Mouse (Mus musculus) hindbrain, embryonic 11.5 days (tissue): ENCODE results near the gene Ogn. TPM values are rescaled to one million over a fixed set of nuclear protein-coding genes. Genes with fewer than 3 reads are reported as not detected.

Experiments
- ATAC-seq: fragments of 200-750 bp; cut with Nextera tagmentation; 2 replicates; pipeline ENCODE4 v1.8.0; 2017; ENCODE audit warnings: mild to moderate bottlenecking, moderate TSS enrichment, moderate library complexity; ENCODE audit not compliant: low FRiP score
- DNase-seq: peaks from one replicate; pipeline ENCODE4 v3.0.0-alpha.2; 2015; ENCODE audit warnings: low spot score
- H3K27ac ChIP-seq: fragments of 300-500 bp; sonication (generic); 2 replicates; pipeline ENCODE4 v1.5.1; 2014; ENCODE audit warnings: mild to moderate bottlenecking, low read depth, low read length
- H3K27me3 ChIP-seq: fragments of 300-500 bp; sonication (generic); 2 replicates; pipeline ENCODE4 v1.6.1; 2014; ENCODE audit warnings: mild to moderate bottlenecking, low read length, moderate library complexity, mixed read lengths; ENCODE audit not compliant: control insufficient read depth, insufficient read depth
- H3K36me3 ChIP-seq: fragments of 300-500 bp; sonication (generic); 2 replicates; pipeline ENCODE4 v1.6.1; 2014; ENCODE audit warnings: mild to moderate bottlenecking, low read length, moderate library complexity, mixed read lengths; ENCODE audit not compliant: control insufficient read depth, insufficient read depth
- H3K4me1 ChIP-seq: fragments of 300-500 bp; sonication (generic); replicated peaks from 2 replicates; pipeline ENCODE4 v1.6.1; 2014; ENCODE audit warnings: low read length, mixed read lengths; ENCODE audit not compliant: control insufficient read depth, insufficient read depth
- H3K4me2 ChIP-seq: fragments of 300-500 bp; sonication (generic); replicated peaks from 2 replicates; pipeline ENCODE4 v1.6.1; 2014; ENCODE audit warnings: mild to moderate bottlenecking, low read depth, low read length
- H3K4me3 ChIP-seq: fragments of 300-500 bp; sonication (generic); 2 replicates; pipeline ENCODE4 v1.5.1; 2014; ENCODE audit warnings: low read depth, low read length
- H3K9ac ChIP-seq: fragments of 300-500 bp; sonication (generic); 2 replicates; pipeline ENCODE4 v1.6.1; 2014; ENCODE audit warnings: low read depth, low read length
- H3K9me3 ChIP-seq: fragments of 300-500 bp; sonication (generic); 2 replicates; pipeline ENCODE4 v1.6.1; 2016; ENCODE audit warnings: low read length; ENCODE audit not compliant: control insufficient read depth
- WGBS: fragments of 180-500 bp; shearing (Covaris S2); extraction: QIAGEN DNeasy Blood & Tissue Kit; methylation state at CpG from one replicate; pipeline ENCODE4 v1.1.7; 2014; 5-methylcytosine and 5-hydroxymethylcytosine counted together
- polyA plus RNA-seq: library from polyadenylated mRNA; unstranded; fragments of >200 nt; fragmentation: Nextera tagmentation; extraction: Ambion mirVana; gene quantifications from 2 replicates; pipeline ENCODE4 v1.2.1, GENCODE M21; 2014

Ogn gene
- polyA plus RNA-seq, 1 experiment from 2014 or later = 14.6 TPM

DNA sequence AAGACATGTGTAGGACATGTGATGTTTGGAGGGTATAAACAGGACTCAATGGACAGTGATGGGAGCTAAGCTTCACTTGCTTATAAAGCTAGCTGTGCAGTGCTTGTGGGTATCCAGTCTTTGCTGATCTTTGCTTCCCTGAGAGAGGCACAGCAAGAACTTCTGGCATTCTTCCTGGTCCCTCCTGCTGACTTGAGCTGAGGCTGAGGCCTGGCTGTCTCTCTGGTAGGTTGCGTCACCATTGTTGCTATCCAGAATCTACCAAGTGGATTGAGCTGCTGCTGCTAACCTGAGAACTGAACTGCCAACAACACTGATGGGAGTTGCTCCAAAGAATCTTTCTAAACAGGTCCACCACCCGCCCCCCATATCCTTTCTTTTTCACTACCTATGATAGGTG, 21.2 kb downstream of the Ogn start:
- Histone ChIP-seq H3K4me1 (no peaks in the 10 kb centered on the region), H3K27ac (no peak overlapping the region)
- 92% methylated on average over 2 of the region's 2 CpGs for WGBS

DNA sequence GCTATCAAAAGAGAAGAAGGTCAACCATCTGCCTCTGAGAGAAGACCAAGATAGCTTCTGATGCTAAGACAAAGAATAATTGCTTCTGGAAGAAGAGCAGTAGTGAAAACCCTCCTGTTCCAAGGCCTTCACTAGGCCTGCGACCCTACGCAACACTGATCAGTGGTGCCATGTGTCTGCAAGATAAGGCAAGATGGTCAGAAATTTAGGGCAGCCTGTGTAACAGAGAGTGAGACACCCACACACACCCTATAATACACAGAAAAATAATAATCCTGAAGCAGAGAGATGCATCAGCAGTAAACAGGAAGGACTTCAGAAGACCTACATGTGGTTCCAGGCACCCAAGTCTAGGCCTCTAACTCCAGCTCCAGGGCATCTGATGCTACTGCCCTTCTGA, 32.1 kb downstream of the Ogn start:
- Histone ChIP-seq H3K27me3 (no peaks in the 10 kb centered on the region), H3K4me2 (no peak overlapping the region), H3K4me3 (no peak overlapping the region), H3K27ac (no peak overlapping the region), H3K4me1 (no peaks in the 10 kb centered on the region), H3K36me3 (no peaks in the 10 kb centered on the region), H3K9ac (no peak overlapping the region), H3K9me3 (no peaks in the 10 kb centered on the region)
- WGBS = 94% methylated on average over 2 of the region's 2 CpGs
- no peak for DNase-seq
- no peak for ATAC-seq

More for the DNA sequence above, 21.2 kb downstream of the Ogn start:
- Histone ChIP-seq H3K4me2 (no peak overlapping the region), H3K36me3 (no peaks in the 10 kb centered on the region), H3K9me3 (no peaks in the 10 kb centered on the region), H3K9ac (no peak overlapping the region), H3K27me3 (no peaks in the 10 kb centered on the region), H3K4me3 (no peak overlapping the region)
- DNase-seq = no peak
- no peak for ATAC-seq

DNA sequence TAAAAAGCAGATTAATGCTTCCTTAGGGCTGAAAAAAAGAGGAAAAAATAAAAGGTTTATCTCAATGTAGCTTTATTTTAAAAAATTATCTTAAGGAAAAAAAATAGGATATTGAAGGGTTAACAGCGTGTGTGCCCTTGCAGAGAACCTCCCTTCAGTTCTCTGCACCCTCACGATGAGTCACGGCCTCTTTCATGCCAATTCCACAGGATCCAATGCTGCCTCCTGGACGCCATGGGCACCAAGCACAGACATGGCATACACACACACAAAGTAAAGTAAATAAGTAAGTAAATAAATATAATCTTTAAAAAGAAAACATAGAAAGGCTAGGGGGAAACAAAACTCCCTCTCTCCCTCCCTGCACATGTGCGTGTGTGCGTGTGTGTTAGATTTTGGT, 34.8 kb downstream of the Ogn start:
- 78% methylated on average over 6 of the region's 6 CpGs for WGBS
- H3K4me1 ChIP-seq = no peaks in the 10 kb centered on the region

DNA sequence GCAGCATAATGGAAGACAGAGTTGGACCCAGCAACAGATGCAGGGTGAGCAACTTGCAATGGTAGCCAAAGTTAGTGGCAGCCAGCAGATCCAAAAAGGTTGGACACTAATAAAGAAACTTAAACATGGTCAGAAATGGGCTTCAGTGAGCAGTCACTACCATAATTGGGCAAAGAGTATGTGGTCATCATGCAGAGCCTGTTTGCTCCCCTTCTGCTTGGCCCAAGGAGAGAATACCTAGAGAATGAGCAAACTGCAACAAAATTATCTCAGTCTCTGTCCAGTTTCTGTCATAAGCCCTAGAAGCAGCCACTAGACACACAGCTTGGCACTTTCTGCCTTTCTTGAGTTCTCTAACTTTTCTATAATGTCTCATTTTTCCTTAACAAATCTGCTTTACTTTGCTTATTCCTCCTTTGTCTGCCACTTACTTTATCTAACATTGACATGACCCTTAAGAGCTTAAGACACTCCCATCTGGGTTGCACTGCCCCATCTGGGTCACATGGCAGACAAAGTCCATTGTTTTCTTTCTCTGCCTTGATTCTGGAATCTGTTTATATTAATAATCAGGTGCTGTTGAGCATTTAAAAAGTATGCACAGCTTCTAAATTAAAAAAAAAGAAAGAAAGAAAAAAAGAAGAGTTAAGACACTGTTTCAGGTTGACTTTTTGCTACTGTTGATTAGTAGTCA, 36.0 kb downstream of the Ogn start:
- no peaks in the 10 kb centered on the region for H3K36me3 ChIP-seq
- H3K4me2 ChIP-seq = no peak overlapping the region
- H3K27ac ChIP-seq = no peak overlapping the region
- no peaks in the 10 kb centered on the region for H3K4me1 ChIP-seq
- DNase-seq (no peak), ATAC-seq (no peak)
- H3K9me3 ChIP-seq = no peaks in the 10 kb centered on the region
- H3K9ac ChIP-seq = no peak overlapping the region
- H3K4me3 ChIP-seq = no peak overlapping the region
- H3K27me3 ChIP-seq = no peaks in the 10 kb centered on the region

More for the DNA sequence above, 34.8 kb downstream of the Ogn start:
- no peak for ATAC-seq
- no peaks in the 10 kb centered on the region for H3K9me3 ChIP-seq
- no peak overlapping the region for H3K9ac ChIP-seq
- no peaks in the 10 kb centered on the region for H3K27me3 ChIP-seq
- no peak for DNase-seq
- H3K4me3 ChIP-seq = no peak overlapping the region
- no peak overlapping the region for H3K27ac ChIP-seq
- H3K4me2 ChIP-seq = no peak overlapping the region
- H3K36me3 ChIP-seq = no peaks in the 10 kb centered on the region

DNA sequence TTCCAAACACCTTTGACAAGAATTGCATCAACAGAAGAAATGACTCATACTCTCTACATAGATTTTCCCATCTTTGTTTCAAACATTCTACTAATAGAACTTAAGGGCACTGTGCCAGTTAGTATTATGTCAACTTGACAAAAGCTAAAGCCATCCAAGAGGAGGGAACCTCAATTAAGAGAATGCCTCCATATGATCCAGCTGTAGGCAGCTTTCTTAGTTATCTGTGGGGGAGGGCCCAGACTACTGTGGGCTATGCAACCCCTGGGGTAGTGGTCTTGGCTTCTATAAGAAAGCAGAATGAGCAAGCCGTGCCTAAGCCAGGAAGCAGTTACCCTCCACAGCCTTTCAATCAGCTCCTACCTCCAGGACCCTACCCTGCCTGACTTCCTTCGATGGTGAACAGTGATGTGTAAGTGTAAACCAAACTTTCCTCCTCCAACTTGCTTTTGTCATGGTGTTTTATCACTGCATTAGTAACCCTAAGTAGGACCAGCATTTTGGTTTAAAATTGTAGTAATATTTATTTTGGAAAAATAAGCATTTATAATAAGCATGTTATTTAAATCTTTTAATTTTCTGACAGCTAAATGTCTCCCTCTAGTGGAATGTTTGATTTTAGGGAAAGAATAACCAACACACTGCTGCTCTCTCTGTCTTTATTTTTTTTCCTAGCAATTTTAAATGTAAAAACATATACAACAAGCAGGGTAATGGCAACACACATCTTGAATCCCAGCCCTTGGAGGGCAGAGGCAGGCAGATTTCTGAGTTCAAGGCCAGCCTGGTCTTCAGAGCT, 37.1 kb downstream of the Ogn start:
- Histone ChIP-seq H3K4me1 (no peaks in the 10 kb centered on the region), H3K4me2 (no peak overlapping the region), H3K9ac (no peak overlapping the region), H3K4me3 (no peak overlapping the region), H3K36me3 (no peaks in the 10 kb centered on the region), H3K27ac (no peak overlapping the region), H3K27me3 (no peaks in the 10 kb centered on the region), H3K9me3 (no peaks in the 10 kb centered on the region)
- no peak for ATAC-seq
- WGBS = 89% methylated on average over 2 of the region's 2 CpGs
- peak; percentile 15 for DNase-seq

DNA sequence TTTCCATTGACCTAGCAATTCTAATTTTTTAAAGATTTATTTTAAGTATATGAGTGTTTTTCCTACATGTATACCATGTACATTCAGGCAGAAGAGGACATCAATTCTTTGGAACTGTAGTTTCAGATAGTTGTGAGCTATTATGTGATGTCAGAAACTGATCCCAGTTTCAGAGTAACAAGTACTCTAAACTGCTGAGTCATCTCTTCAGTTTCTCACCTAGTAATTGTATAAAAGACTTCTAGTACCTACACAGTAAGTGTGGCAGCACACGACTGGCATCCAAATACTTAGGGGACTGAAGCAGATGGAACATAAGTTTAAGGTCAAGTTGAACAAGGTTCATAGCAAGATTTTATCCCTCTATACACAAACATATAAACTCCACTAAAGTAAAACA, 38.2 kb downstream of the Ogn start:
- H3K9ac ChIP-seq = no peak overlapping the region
- WGBS = 73% methylated on average over 1 of the region's 1 CpGs
- no peaks in the 10 kb centered on the region for H3K36me3 ChIP-seq
- H3K4me1 ChIP-seq = no peaks in the 10 kb centered on the region
- H3K4me3 ChIP-seq = no peak overlapping the region
- DNase-seq = no peak
- no peaks in the 10 kb centered on the region for H3K9me3 ChIP-seq
- H3K27me3 ChIP-seq = no peaks in the 10 kb centered on the region
- ATAC-seq = no peak
- H3K27ac ChIP-seq = no peak overlapping the region
- H3K4me2 ChIP-seq = no peak overlapping the region

DNA sequence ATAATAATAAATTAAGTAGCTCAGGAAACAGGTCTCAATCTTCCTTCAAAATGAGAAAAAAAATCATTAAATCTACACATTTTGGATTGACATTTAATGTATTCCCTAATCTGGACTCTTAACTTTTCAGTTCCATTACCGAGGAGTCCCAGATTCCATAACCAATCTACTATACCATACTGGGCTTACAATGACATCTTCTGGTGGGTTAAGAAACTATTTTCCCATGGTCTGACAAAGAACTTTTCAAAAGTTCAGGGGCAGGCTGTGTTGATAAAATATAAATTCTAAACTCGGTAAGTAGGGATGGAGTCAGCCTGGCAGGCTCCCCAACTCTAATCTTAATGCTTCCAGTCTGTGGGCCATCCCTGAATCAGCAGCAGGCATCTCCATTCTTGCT, 43.3 kb downstream of the Ogn start:
- DNase-seq = no peak
- Histone ChIP-seq H3K27me3 (no peaks in the 10 kb centered on the region), H3K27ac (no peak overlapping the region), H3K9me3 (no peaks in the 10 kb centered on the region), H3K36me3 (no peaks in the 10 kb centered on the region), H3K4me1 (no peaks in the 10 kb centered on the region), H3K9ac (no peak overlapping the region), H3K4me3 (no peak overlapping the region), H3K4me2 (no peak overlapping the region)
- no peak for ATAC-seq
- 48% methylated on average over 2 of the region's 2 CpGs for WGBS

DNA sequence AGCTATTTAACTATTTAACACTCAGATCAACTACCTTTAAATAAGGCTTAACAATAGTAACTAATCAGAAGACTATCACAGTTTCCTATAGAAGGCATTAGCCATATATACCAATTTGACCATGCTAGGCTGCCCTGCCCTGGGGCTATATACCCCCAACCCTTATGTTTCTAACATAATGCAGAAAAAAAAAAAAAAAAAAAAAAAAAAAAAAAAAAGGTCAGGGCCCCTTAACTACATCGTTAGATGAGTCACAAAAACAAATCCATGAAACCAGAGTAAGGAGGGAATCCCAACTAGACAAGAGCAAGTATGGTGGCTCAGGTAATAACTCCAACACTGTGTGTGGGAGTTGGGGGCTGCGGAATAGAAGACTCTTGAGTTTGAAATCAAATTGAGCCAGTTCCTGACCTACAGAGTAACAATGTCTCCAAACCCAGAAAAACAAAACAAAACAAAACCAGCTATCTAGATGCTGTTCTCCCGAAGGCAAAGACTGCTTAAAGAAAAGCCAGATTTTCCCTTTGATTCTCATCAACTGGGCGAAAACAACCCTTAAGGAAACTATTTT, 44.0 kb downstream of the Ogn start:
- Histone ChIP-seq H3K27me3 (no peaks in the 10 kb centered on the region), H3K4me3 (peak overlapping the region; percentile 79), H3K4me1 (no peaks in the 10 kb centered on the region), H3K36me3 (no peaks in the 10 kb centered on the region), H3K9me3 (no peaks in the 10 kb centered on the region), H3K27ac (no peak overlapping the region), H3K4me2 (peak overlapping the region; percentile 72), H3K9ac (peak overlapping the region; percentile 38)
- no peak for ATAC-seq
- 4% methylated on average over 4 of the region's 4 CpGs for WGBS
- no peak for DNase-seq
